Mouse (Mus musculus) forelimb bud, embryonic 11.5 days (tissue): ENCODE data around the gene Ephb2.

ENCODE experiments used
- DNase-seq: peaks from one replicate; pipeline ENCODE4 v3.0.0-alpha.2; 2012; ENCODE audit warnings: low read depth, low spot score

Gene Ephb2

GRCm38 (mm10) chr4:136801944-136802343, 33.8 kb downstream of the Ephb2 start:
- no peak for DNase-seq

DNA sequence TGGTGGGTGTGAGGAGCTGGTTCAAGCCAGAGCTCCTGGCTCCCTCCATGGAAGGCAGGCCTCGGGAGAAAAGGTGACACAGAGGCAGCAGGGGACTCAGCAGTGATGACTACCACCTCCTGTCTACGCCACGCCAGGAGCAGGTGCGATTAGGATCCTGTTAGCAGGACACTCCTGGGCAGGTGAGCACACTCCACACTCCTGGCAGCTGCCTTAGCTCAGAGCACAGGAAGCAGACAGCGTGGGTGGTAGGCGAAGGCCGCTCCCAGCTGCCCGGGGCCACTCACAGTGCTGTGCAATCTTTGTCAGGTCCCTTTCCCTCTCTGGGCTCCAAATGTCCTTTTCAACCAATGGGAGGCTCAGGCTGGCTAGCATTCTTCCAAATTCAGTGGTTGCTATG, 34.3 kb downstream of the Ephb2 start:
- DNase-seq: no peak

- DNase-seq: no peak
These were observed 35.4 kb downstream of the Ephb2 start for GRCm38 (mm10) chr4:136800366-136800765.

DNA sequence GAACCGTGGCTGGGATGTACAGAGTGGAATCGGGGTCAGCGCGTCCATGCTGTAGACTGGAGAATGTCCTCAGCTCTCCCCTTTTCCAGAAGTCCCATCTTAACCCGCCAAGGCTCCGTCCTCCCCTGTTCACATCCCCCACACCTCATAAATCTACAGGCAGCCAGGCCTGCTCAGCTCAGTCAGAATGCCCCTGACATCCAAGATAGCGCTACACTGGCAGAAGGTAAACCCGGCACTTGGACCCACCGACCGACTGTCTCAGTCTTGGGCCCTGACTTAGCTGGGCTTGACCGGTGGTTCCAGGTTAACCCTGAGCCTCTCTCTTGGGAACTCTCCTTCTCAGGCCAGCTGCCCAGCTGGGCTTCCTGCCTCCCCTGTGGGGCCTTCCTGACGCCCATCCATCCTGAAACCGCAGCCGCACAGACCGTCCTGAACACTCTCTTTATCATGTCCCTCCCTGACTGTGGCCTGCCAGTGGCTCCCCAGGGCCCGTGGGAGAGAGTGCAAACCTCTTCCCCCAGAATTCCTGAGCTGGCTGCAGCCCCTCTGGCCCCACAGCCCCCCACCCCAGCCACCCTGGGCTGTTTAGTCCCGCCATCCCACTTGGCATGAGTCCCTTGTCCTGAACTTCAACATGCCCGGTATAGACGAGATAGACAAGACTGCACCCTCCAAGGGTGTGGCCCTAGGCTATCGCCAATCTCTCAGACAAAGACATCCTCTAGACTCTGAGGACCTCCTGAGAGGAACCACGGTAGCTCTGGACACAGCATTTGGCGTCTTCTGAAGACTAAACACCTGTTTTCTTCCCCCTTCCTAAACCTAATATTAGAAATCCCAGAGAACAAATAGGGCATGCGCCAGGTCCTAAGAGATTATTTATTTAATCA, 37.9 kb downstream of the Ephb2 start:
- DNase-seq: no peak

DNA sequence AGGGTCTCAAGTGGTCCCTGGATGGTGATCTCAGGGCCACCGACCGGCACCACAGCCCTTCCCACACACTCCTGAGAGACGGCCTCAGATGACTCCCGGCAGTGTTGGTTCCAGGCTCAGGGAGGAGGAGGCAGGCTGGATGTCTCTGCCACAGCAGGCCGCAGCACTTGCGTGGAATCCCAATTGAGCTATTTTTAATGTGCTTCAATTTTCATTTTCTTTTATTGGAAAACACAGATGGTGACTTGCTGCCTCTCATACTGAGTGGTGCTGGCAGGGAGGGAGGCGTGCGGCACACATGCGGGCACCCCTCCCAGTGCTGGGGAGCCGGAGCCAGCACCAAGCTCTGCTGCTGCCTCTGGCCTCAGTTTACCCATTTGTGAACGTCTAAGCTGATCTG, 42.5 kb downstream of the Ephb2 start:
- no peak for DNase-seq

GRCm38 (mm10) chr4:136789821-136790220, 46.0 kb downstream of the Ephb2 start:
- DNase-seq: no peak

GRCm38 (mm10) chr4:136787357-136787756, 48.4 kb downstream of the Ephb2 start:
- DNase-seq: no peak

- no peak for DNase-seq
These were observed 49.1 kb downstream of the Ephb2 start for GRCm38 (mm10) chr4:136786453-136787276.

DNA sequence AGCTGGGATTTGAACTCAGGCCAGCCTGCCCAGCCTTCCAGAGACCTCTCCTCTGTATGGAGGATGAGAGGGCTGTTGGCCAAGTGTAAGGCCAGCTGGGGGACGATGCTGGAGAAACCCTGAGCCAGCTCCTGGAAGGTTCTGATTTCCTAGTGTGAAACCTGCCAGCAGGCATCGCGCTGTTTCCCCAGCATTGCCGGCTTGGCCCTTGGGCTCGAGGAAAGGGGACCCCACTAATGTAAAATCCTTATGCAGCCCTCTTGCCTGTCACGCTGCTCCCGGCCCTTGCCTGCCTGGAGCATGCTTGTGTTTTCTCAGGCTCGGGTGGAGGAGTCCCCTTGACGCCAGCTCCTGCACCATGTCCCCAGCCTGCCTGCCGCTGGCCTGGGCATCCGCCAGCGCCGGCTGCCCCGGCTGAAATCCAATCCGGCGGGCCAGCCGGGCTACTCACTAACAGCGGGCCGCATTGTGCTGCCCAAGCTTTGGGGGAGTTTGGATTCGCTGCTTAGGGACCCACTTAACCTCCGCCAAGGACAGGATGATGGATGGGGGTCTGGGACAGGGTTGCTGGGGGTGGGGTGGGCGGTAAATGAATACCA, 52.1 kb downstream of the Ephb2 start:
- peak; percentile 81 for DNase-seq

DNA sequence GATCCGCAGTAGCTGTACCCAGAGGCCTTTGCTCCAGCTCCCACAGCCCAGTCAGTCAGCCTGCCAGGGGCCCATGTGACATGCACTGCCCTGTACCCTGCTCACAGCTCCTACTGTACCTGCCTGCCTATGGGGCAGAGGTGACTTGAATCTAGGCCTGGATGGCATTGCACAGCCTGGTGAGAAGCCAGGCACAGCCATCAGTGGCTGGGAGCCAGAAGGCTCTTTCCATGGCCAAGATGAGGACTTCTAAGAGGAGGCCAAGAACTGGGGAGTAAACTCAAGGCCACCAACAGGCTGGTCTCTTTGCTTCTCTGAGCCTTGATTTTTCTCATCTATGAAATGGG, 53.2 kb downstream of the Ephb2 start:
- DNase-seq: no peak

DNA sequence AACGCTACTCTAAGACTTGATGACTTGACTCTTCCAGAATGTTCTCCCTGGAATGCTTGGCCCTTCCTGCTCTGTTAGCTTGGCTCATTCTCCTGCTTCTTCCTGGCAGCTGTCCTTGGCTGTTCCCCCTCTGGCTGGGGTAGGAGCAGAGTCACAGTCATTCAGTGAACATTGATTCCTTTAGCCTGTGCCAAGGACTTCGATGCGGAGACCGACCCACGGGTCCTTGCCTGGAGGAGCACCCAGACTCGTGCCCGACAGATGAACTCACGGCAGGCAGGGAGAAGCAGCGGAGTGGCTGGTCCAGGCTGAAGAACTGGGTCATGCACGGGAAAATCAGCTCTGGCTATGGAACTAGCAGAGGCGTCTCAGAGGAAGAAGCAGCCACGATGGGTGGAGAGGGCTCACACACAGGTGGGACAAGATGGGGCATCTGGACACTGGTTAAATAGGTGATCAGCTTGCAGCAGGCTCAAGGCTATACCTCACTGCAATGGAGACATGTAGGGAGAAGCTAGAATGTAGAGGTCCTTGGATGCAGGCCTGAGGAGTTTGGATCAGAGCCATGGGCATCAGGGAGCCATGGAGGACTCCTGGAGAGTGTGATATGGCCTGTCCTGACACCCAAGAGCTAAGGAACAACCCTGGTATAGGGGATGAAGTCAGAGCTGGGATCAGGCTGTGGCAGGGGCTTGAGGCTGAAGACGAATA, 53.8 kb downstream of the Ephb2 start:
- no peak for DNase-seq

GRCm38 (mm10) chr4:136780201-136780895, 55.4 kb downstream of the Ephb2 start:
- DNase-seq: peak; percentile 61

GRCm38 (mm10) chr4:136779156-136779555, 56.6 kb downstream of the Ephb2 start:
- no peak for DNase-seq

DNA sequence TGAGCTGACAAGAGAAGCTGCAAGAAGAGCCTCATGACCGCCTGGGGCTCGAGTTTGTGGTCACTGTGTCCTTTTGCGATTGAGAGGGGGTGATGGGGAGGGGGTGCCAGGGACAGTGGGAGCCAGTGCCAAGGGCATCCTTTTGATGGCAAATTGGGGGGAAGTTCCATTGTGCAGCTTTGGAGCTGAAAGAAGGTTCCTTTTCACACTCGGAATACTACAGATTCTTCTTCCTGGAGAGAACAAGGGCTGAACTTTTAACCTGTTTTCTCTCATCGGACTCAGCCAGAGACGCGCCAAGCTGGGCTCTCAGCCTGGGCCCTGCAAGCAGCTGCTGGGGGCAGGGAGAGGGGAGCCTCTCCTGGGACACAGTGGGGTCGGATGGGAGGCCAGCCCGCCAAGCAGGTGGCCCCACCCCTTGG, 59.3 kb downstream of the Ephb2 start:
- no peak for DNase-seq

DNA sequence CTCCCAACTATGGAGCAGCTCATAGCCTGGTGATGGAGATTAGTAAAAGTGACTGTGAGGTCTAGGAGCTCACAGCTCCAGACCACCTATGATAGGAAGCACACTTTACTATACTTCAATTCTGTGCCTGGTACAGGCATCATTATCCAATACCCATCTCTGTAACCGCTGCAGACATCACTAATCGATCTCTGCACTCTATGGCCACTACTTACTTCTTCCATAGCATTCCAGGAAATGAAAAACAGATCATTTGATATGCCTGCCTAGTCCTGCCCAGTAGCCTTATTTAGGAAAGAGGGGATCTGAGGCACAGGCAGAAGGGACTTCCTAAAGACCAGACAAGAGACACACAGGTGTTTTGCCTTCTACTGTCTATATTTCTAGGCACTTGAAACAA, 59.9 kb downstream of the Ephb2 start:
- no peak for DNase-seq

DNA sequence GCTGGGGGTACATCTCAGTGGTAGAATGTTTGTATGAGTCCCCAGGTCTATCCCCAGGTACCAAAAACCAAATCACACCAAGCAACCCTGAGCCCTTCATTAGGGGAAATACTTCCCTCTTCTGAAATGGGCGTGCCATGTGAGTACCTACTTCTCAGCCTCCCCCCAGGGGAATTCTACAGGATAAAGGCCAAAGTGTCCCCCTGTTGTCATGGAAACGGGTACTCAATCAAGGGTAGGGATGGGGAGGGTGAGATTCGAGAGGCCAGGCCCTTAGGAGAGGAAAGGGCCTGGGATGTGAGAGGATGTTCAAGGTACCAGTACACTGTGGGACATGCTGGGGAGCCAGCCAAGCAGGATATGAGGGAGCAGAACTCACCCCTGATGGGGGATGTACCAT, 61.6 kb downstream of the Ephb2 start:
- DNase-seq: no peak

GRCm38 (mm10) chr4:136772952-136773584, 62.7 kb downstream of the Ephb2 start:
- DNase-seq: no peak

DNA sequence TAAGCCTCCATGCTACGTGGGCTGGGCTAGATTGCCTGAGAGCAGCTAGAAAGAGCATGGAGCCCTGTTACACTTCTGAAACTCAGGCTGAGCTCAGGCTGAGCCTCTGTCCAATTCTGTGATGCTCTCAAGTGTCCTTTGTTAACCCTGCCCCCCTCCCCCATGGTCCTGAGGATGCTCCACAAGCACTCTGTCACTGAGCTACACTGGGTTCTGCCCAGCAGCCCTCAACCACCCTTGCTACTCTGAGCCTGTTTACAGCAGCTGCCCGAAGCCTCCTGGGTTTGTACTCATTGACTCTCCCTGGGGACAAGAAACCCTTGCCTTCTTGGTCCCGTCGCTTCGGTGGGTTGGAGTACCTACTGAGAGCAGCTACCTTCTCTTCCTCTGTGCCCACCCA, 63.5 kb downstream of the Ephb2 start:
- DNase-seq: no peak

DNA sequence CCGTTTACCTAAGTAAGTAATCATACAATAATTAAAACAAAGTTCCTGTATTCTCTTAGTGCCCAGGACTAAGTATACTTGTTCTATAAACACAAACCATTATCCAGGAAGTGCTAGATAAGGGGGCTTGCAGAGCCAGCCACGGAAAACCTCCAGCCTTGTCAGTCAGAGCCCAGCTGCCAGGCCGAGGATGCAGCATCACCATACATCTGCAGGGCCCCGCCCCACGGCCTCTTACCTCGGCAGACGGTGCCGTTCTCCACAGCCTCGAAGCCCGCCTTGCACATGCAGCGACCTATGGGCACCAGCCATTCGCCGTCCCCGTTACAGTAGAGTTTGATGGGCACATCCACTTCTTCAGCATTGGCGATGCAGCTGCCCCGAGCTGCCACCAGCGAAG, 65.1 kb downstream of the Ephb2 start:
- no peak for DNase-seq

GRCm38 (mm10) chr4:136768499-136768898, 67.3 kb downstream of the Ephb2 start:
- no peak for DNase-seq

- DNase-seq: no peak
These were observed 70.7 kb downstream of the Ephb2 start for GRCm38 (mm10) chr4:136765080-136765479.
